Mouse (Mus musculus) erythroblast, embryonic 14.5 days (primary cell): ENCODE results near the gene Gm364. TPM values are rescaled to one million over a fixed set of nuclear protein-coding genes. Genes with fewer than 3 reads are reported as not detected.
A peak's percentile ranks its signal among the peaks of the same experiment; 100 is the strongest.

Experiments
- H3K27me3 ChIP-seq: 2 replicates; pipeline ENCODE4 v1.6.1; 2012; ENCODE audit warnings: inconsistent platforms; ENCODE audit not compliant: control insufficient read depth
- H3K36me3 ChIP-seq: 2 replicates; pipeline ENCODE4 v1.6.1; 2012; ENCODE audit warnings: mild to moderate bottlenecking, inconsistent platforms; ENCODE audit not compliant: control insufficient read depth
- H3K4me1 ChIP-seq: 2 replicates; pipeline ENCODE4 v1.6.1; 2012; ENCODE audit warnings: inconsistent platforms; ENCODE audit not compliant: control insufficient read depth
- H3K4me3 ChIP-seq: replicated peaks from 2 replicates; pipeline ENCODE3; 2012; ENCODE audit warnings: moderate library complexity, mild to moderate bottlenecking, inconsistent platforms
- H3K9me3 ChIP-seq: 2 replicates; pipeline ENCODE4 v1.6.1; 2012; ENCODE audit warnings: low read length, inconsistent platforms, mixed read lengths; ENCODE audit not compliant: control insufficient read depth
- GATA1 ChIP-seq: IDR thresholded peaks from 2 replicates; pipeline ENCODE4 v1.6.1; 2012; ENCODE audit warnings: low read length, inconsistent platforms, mixed read lengths
- TAL1 ChIP-seq: IDR thresholded peaks from 3 replicates; pipeline ENCODE4 v1.6.1; 2012; ENCODE audit warnings: low read length, inconsistent platforms, mixed read lengths
- polyA plus RNA-seq: library from polyadenylated mRNA; stranded (reverse); fragments of >175 nt; gene quantifications from 2 replicates; pipeline ENCODE4 v1.2.3, GENCODE M21; 2012

The Gm364 gene
- polyA plus RNA-seq, 1 experiment = not detected

GRCm38 (mm10) chrX:57392367-57393246 is 16.3 kb upstream of the Gm364 start, which contains the start of gene Rbmx:
Gene Rbmx, minus strand, starts transcription at chrX:57393036.
- Histone ChIP-seq H3K4me1 (peaks cover 6% of the 10 kb centered on the region), H3K36me3 (peaks cover 31% of the 10 kb centered on the region), H3K9me3 (0 out of 2 replicates have a peak, but pooled peaks cover 3% of the 10 kb centered on the region), H3K4me3 (peak within 1 kb of the TSS; percentile 81), H3K27me3 (no peaks in the 10 kb centered on the region)
- TF ChIP-seq GATA1 = no peak
- no peak for TF ChIP-seq TAL1

- peaks cover 6% of the 10 kb centered on the region for H3K4me1 ChIP-seq
- peaks cover 23% of the 10 kb centered on the region for H3K36me3 ChIP-seq
- 0 out of 2 replicates have a peak, but pooled peaks cover 3% of the 10 kb centered on the region for H3K9me3 ChIP-seq
- H3K4me3 ChIP-seq = peak overlapping the region; percentile 81
- no peaks in the 10 kb centered on the region for H3K27me3 ChIP-seq
- TF ChIP-seq GATA1 = no peak
- no peak for TF ChIP-seq TAL1
These were observed 15.5 kb upstream of the Gm364 start for GRCm38 (mm10) chrX:57393412-57393811.

GRCm38 (mm10) chrX:57401388-57401787 is 7.6 kb upstream of the Gm364 start:
- Histone ChIP-seq H3K4me3 (no peak overlapping the region), H3K9me3 (no peaks in the 10 kb centered on the region), H3K27me3 (no peaks in the 10 kb centered on the region), H3K36me3 (no peaks in the 10 kb centered on the region), H3K4me1 (no peaks in the 10 kb centered on the region)
- TF ChIP-seq TAL1 = no peak
- no peak for TF ChIP-seq GATA1

- no peak overlapping the region for H3K4me3 ChIP-seq
- no peaks in the 10 kb centered on the region for H3K36me3 ChIP-seq
- no peaks in the 10 kb centered on the region for H3K4me1 ChIP-seq
- H3K27me3 ChIP-seq = no peaks in the 10 kb centered on the region
- no peaks in the 10 kb centered on the region for H3K9me3 ChIP-seq
- TF ChIP-seq GATA1 (no peak), TAL1 (no peak)
These were observed 5.3 kb upstream of the Gm364 start for GRCm38 (mm10) chrX:57403651-57404050.

- Histone ChIP-seq H3K27me3 (no peaks in the 10 kb centered on the region), H3K4me3 (no peak overlapping the region), H3K4me1 (no peaks in the 10 kb centered on the region), H3K36me3 (no peaks in the 10 kb centered on the region), H3K9me3 (no peaks in the 10 kb centered on the region)
- TF ChIP-seq GATA1 = no peak
- TF ChIP-seq TAL1 = no peak
These were observed 22.7 kb downstream of the Gm364 start for GRCm38 (mm10) chrX:57431610-57432009.

GRCm38 (mm10) chrX:57433897-57434296 is 24.9 kb downstream of the Gm364 start:
- no peak overlapping the region for H3K4me3 ChIP-seq
- no peaks in the 10 kb centered on the region for H3K9me3 ChIP-seq
- no peak for TF ChIP-seq GATA1
- TF ChIP-seq TAL1 = no peak
- H3K4me1 ChIP-seq = no peaks in the 10 kb centered on the region
- H3K27me3 ChIP-seq = no peaks in the 10 kb centered on the region
- no peaks in the 10 kb centered on the region for H3K36me3 ChIP-seq

GRCm38 (mm10) chrX:57503634-57504033 is 94.7 kb downstream of the Gm364 start, which contains the start of gene Gpr101:
Gene Gpr101, minus strand, starts transcription at chrX:57503757.
- Histone ChIP-seq H3K36me3 (no peaks in the 10 kb centered on the region), H3K4me3 (no peak within 1 kb of the TSS), H3K4me1 (no peaks in the 10 kb centered on the region), H3K27me3 (peaks cover 22% of the 10 kb centered on the region), H3K9me3 (0 out of 2 replicates have a peak, but pooled peaks cover 5% of the 10 kb centered on the region)
- TF ChIP-seq GATA1 (no peak), TAL1 (no peak)

GRCm38 (mm10) chrX:57506247-57506646 is 97.3 kb downstream of the Gm364 start:
- no peaks in the 10 kb centered on the region for H3K36me3 ChIP-seq
- no peak overlapping the region for H3K4me3 ChIP-seq
- H3K9me3 ChIP-seq = 0 out of 2 replicates have a peak, but pooled peaks cover 5% of the 10 kb centered on the region
- TF ChIP-seq TAL1 (no peak), GATA1 (no peak)
- H3K4me1 ChIP-seq = no peaks in the 10 kb centered on the region
- peaks cover 22% of the 10 kb centered on the region for H3K27me3 ChIP-seq
